ENCODE assay signal across 16 mouse cellular contexts in genomic region chr2:172131232-172131631, GRCm38 (mm10).
DNase-seq lines count a peak whose midpoint lies in the region; ATAC-seq and TF ChIP-seq lines count a peak whose summit lies in the region.
"Had no signal": no experiment of that assay in that cellular context is flagged by ENCODE, and none has a peak within 500 bp of the region (broad histone marks: within the 10 kb centered on the region; RNA-seq: fewer than 3 reads in every experiment).

No protein-coding gene starts in this region.

- no peak overlapping the region for H3K4me2 ChIP-seq in forebrain, postnatal 0 days (ENCODE audit: low read depth)
- no peak overlapping the region for H3K4me2 ChIP-seq in forebrain, embryonic 12.5 days
- H3K4me2 ChIP-seq: heart, embryonic 15.5 days; limb, embryonic 15.5 days had no signal

- no peaks in the 10 kb centered on the region for H3K27me3 ChIP-seq in forebrain, postnatal 0 days (ENCODE audit: insufficient read depth, low read length)
- H3K27me3 ChIP-seq in forebrain, embryonic 12.5 days: no peaks in the 10 kb centered on the region
- H3K27me3 ChIP-seq: heart, embryonic 15.5 days; limb, embryonic 15.5 days had no signal

- WGBS in forebrain, postnatal 0 days: 20% methylated on average over 1 of the region's 1 CpGs
- WGBS in forebrain, embryonic 12.5 days: 31% methylated on average over 1 of the region's 1 CpGs

- peak; percentile 70 for ATAC-seq in forebrain, postnatal 0 days
- ATAC-seq in forebrain, embryonic 12.5 days (ENCODE audit: low FRiP score): no peak
- ATAC-seq in activated CD4-positive, CD25-positive, alpha-beta regulatory T cell, adult 4 months: no peak

- no peaks in the 10 kb centered on the region for H3K9me3 ChIP-seq in forebrain, postnatal 0 days (ENCODE audit: low read length)
- H3K9me3 ChIP-seq in forebrain, embryonic 12.5 days: no peaks in the 10 kb centered on the region
- H3K9me3 ChIP-seq: heart, embryonic 15.5 days; limb, embryonic 15.5 days had no signal

- no peak overlapping the region for H3K4me3 ChIP-seq in forebrain, postnatal 0 days (ENCODE audit: low read depth, low read length)
- no peak overlapping the region for H3K4me3 ChIP-seq in forebrain, embryonic 12.5 days (replicated peaks)
- H3K4me3 ChIP-seq: heart, embryonic 15.5 days; limb, embryonic 15.5 days had no signal

- no peak overlapping the region for H3K9ac ChIP-seq in forebrain, postnatal 0 days
- H3K9ac ChIP-seq in forebrain, embryonic 12.5 days: no peak overlapping the region
- H3K9ac ChIP-seq: heart, embryonic 15.5 days; limb, embryonic 15.5 days had no signal

- no peak for TF ChIP-seq CTCF in forebrain, postnatal 0 days (IDR thresholded peaks at IDR 0.05; ENCODE audit: low read depth)

- no peaks in the 10 kb centered on the region for H3K4me1 ChIP-seq in forebrain, postnatal 0 days (ENCODE audit: insufficient read depth)
- H3K4me1 ChIP-seq in forebrain, embryonic 12.5 days: 0 out of 2 replicates have a peak, but pooled peaks cover 3% of the 10 kb centered on the region
- H3K4me1 ChIP-seq: heart, embryonic 15.5 days; limb, embryonic 15.5 days had no signal

- no peaks in the 10 kb centered on the region for H3K36me3 ChIP-seq in forebrain, postnatal 0 days (ENCODE audit: insufficient read depth)
- H3K36me3 ChIP-seq in forebrain, embryonic 12.5 days (replicated peaks): no peaks in the 10 kb centered on the region
- H3K36me3 ChIP-seq: heart, embryonic 15.5 days; limb, embryonic 15.5 days had no signal

- DNase-seq in forebrain, postnatal 0 days: peak; percentile 42
- DNase-seq in right cerebral cortex, adult 2 months (ENCODE audit: low spot score in 2 of 2): peak; percentile 62
- no peak for DNase-seq in right cerebral cortex, postnatal 4 days
- peak; percentile 17 to 49 for DNase-seq in frontal cortex, postnatal 10 days (ENCODE audit: low spot score in 2 of 2)
- DNase-seq in thymus, postnatal 4 days: no peak
- DNase-seq: adrenal gland, adult 8-10 months; cerebellum, adult 2 months; heart, adult 18-20 months; kidney, adult 9 months; lung, postnatal 10 days; midbrain, embryonic 14.5 days; retina, postnatal 1 day had no signal

- H3K27ac ChIP-seq in forebrain, postnatal 0 days (ENCODE audit: low read depth, low read length): no peak overlapping the region
- no peak overlapping the region for H3K27ac ChIP-seq in forebrain, embryonic 12.5 days
- H3K27ac ChIP-seq: heart, embryonic 15.5 days; limb, embryonic 15.5 days had no signal

Comparison
In these comparisons a context has a peak if more than half of its experiments do, and no peak if none do; other contexts are left out.
1. DNase-seq: peak in forebrain, postnatal 0 days (single experiment), right cerebral cortex, adult 2 months (2 of 2) and frontal cortex, postnatal 10 days (2 of 2); none in right cerebral cortex, postnatal 4 days (single experiment) and thymus, postnatal 4 days (single experiment).